Mouse (Mus musculus) liver, adult 2 months (tissue): ENCODE measurements around the gene Sectm1b.

Experiments
- CTCF ChIP-seq: fragments of 200-500 bp; IDR thresholded peaks from 2 replicates; pipeline ENCODE4 v1.5.1; 2011; ENCODE audit warnings: low read depth, low read length, control low read depth
- POLR2A ChIP-seq: fragments of 200-500 bp; IDR thresholded peaks from 2 replicates; pipeline ENCODE4 v1.6.1; 2011; ENCODE audit warnings: low read length, control low read depth; ENCODE audit not compliant: insufficient read depth; ENCODE audit errors: extremely low read depth

- TF ChIP-seq CTCF (no peak), POLR2A (no peak)
Observed at GRCm38 (mm10) chr11:121052387-121052786, 11.0 kb downstream of the Sectm1b start.
